Mouse (Mus musculus) 416B (cell line): Measurements from ENCODE around the gene Itsn2.
A peak's percentile ranks its signal among the peaks of the same experiment; 100 is the strongest.
"Not testable (repeated sequence)": the region's sequence is repeated elsewhere in the genome, so short reads cannot be mapped to it uniquely, and the experiment has no call there.

Experiments used
- DNase-seq: peaks from one replicate; pipeline ENCODE4 v3.0.0; 2011; ENCODE audit warnings: low read depth

Itsn2 gene

DNA sequence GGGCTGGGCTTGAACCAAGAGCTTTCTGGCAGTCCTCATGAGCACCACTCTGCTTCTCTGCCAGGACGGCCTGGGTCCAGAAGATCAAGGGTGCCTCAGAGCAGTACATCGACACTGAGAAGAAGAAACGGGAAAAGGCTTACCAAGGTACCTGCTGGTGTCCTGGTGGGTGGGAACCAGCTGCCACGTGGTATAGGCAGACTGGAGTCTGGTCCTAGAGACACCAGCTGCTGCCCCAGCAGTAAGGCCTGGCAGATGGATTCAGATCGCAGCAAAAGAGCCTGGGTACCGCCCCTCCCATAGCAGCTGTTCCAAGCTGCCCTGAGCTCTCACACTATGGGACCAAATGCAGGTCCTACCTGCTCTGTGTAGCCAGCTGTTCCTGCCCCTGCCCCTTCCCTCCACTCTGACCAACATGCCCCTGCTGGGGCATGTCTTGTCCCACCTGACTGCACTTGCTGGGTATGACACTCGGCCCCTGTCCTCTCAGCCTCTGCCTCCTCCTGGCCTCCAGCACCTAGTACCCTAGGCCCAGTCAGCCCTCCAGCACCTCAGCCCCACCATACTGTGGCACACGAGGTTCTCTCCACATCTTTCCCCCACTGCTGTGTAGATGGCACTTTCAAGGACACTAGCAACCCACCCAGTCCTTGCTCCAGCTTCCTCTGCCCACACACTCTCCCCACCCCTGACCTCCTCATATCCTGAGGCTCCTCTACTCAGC is 116.6 kb downstream of the Itsn2 start:
- DNase-seq: no peak

DNA sequence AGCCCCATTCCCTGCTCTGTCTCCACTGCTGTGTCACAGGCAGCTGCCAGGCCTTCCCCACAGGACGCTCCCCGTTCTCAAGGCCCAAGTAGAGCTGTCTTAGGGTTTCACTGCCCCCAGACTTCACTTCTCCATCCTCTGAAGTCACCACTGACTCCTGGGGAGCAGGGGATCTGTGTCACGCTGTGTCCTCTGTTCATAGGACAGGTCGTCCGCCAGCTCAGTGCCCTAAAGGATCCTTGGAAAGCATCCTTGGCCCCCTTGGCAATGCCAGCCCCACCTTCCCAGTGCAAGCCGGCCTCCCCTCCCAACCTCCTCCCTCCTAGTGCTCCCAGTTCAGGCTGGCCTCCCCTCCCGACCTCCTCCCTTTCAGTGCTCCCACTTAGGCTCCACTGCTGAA is 117.5 kb downstream of the Itsn2 start:
- no peak for DNase-seq

DNA sequence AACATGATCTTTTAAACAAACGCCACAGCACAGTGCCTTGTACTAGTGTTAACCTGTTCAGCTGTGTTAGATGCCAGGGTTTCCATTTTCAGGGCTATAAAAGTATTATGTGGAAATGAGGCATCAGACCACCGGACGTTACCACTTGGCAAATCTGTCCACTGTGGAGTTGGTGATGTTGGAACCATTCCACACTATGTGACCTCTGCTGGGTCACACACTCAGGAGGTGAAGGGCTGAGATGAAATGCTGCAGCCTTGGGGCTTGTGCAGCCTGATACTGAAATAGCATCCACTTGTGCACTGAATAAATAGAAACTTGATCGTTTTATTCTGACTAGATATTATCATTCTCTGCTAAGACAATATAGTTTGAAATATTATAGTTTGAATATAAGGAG is 120.9 kb downstream of the Itsn2 start:
- no peak for DNase-seq

DNA sequence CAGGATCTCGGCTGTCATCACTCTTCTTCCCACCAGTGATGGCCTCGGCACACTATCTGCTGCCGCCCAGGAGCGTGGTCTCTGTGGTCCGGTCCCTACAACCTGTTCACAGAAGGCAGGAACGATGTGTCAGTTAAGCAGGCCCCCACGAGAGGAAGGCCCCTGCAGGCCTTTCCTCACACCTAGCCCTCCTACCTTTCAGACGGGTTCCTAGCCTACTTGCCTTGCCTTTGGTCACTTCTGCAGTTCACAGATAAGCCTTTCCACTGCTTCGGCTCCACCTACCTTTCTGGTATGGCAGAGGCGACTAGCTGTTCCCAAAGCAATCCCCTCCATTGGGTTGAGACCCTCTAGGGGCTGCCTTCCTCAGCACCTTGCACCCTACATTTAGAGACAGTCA is 123.2 kb downstream of the Itsn2 start:
- DNase-seq: no peak

DNA sequence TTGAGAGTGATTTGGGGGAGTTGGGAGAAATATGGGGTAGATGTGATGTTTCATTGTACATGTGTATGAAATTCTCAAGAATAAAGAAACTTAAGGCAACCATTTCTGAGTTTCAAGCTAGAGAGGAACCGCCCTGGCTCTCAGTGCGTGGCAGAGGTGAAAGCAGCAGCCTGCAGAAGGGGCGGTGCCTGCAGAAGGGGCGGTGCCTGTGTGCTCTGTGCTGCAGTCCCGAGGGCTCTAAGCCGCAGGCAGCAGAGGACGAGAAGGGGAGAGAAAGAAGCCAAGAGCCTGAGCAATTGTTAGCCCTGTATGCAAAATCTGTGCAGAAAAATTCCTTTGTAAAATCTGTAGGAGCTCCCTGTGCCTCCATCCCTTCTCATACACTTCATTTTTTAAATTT is 125.0 kb downstream of the Itsn2 start:
- DNase-seq: no peak

DNA sequence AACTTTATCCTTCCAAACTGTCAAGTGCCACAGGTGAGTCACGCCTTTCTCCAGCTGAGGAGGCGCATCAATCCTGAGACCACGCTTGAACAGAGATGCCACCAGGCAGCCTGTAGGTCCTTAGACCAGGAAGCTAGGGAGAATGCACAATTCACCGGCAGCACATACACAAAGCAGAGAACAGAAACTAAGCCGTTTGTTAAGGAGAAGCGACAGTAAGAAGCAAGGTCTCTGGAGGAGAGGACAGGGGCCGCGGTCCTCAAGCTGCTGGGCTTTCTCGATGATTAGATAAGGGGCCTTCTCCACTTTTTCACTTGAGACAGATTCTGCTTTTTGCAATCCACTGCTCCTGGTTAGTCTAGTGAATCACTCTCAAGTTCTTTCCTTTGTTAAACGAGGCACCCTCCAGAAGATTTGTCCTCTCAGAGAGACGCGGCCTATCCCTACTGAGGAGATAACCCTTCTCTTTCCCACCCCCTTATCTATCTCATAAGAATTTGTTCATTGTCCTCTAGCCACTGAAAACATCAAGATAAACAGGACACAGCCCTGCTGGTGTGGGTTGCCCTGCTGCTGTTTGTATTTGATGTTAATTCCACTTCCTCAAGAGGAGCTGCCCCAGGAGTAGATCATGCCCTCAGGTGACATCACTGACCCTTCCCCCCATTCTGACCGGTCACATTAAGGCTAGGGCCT is 126.8 kb downstream of the Itsn2 start:
- no peak for DNase-seq

DNA sequence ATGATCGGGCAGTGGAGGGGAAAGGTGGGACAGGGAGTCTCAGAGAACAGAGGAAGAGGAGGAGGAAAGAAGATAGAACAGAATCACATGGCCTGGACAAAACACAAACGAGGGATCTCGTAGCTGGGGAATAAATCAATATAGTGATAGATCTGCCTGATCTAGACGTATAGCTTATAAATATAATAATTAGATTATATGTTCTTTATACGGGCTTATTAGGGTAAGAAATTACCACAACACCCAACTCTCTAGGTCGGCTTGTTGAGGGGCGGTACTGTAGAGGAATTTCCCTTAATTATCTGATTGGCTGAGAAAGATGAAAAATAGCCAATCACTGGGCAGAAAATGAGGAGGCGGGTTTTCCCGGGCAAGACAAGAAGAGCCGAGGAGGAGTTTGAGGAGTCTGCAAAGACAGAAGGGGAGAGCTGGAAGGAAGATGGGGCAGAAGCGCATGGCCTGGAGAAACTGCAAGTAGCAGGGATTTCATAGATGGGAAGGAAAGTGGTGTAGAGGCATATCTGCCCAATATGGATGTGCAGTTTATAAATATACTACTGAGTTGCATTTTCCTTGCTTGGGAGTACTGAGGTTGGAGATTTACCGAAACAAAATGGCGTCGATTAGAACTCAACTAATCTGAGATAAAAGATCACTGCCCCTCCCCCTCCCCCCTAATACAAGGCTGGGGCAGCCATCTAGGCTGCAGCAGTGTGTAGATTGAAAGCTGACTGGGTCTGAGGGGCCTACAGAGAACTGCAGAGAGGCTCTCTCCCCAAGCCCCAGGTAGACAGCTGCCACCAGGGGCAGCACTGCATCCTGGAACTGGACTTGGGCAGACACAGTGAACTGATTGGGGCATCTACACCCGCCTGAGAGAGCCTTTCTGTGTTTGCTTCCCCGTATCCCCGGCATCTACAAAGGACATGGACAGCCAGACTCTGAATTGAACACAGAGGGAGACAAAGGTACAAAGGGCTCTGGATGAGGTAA is 127.6 kb downstream of the Itsn2 start:
- peak; percentile 21 for DNase-seq

DNA sequence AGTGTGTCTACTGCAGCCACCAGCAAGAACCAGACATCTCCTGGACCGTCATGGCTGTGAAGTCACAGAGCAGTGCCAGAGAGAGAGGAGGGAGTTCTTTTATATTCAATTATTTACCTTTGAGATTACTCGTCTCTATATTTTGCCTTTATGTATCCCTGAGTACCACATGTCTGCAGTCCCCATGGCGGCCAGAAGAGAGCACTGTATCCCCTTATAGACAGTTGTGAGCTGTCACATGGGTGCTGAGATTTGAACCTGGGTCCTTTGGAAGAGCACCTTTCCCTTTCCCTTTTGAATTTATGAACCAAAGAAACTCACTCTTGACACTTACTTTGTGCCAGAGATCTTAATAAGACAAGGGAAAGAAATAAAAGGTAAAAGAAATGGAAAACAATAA is 136.7 kb downstream of the Itsn2 start:
- DNase-seq: peak; percentile 31

DNA sequence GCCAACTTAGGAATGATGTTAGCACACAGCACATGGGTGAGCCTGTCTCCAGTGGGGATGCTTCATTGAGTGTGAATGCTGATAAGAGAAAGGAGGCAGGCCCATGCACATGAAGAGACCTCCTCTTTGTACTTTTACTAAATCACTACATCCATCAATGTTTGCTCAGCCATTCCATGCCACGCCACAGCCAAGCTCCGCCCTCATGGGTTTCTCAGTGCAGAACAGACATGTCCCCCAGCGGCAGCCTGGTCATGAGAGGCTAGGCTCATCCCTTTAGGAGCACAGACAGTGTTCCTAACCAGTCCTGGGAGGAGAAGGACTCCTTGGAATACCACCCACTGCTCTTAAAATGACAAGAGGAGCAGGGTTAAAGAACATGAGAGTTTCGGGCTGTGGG is 139.2 kb downstream of the Itsn2 start:
- no peak for DNase-seq

DNA sequence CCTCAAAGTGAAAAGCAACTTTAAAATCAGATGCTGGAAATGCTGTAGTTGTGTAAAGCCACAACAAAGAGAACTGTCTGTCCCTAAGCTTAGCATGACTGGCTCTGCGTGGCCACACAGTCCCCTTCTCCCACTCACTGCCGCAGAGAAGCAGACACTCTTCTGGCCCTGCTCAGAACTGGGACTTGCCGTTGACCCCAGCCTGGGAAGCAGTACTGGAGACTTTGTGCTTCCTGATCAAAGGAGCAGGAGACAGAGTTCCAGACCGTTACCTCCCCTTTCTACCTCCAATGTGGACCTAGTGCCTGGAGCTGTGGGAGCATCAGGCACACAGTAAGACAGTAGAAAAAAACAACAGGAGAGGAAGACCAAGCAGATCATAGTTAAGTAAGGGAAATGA is 139.9 kb downstream of the Itsn2 start:
- no peak for DNase-seq

DNA sequence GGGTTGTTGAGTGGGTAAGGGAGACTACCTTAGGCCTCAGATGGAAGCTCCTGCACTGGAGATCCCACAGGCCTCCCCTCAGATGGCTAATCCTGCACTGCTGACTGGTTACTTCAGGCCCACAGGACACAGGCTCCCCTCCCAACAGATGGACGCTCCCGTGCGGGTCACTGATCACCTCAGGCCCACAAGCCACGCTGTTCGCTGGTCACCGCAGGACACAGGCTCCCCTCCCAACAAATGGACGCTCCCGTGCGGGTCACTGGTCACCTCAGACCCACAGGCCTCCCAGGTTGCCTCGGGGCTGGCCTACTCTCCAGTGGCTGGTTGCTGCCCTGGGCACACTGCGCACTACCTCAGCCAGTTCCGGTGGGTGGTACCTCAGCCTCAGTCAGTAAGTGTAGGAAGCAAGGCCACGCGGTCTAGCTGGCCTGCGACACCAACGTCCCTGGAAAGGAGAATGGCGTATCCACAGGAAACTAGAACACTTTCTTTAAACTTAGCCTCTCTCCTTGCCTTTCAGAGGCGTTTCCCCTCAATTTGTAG is 145.7 kb downstream of the Itsn2 start, which contains the start of gene Fam228a:
TSS of gene Fam228a (minus strand) at position 400 of the 546 bp plus-strand sequence.
- no peak for DNase-seq

DNA sequence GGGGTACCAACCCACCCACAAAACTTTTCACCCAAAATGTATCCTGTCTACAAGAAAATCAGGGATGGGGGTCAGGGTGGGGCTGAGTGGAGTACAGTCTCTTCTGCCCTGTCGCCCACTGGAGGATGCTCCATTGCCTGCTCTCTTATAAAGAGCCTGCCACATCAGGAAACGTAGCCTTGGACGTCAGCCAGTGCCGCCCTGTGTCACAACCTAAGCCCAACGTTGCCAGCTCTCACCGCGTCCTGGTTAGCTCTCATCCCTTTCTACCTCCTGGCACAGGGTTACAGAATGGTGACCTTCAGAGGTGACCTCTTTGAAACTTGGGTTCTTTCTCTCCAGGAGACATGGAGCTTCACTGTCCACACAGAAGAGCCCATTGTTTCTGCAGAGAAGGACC is 148.4 kb downstream of the Itsn2 start:
- DNase-seq: peak; percentile 34

DNA sequence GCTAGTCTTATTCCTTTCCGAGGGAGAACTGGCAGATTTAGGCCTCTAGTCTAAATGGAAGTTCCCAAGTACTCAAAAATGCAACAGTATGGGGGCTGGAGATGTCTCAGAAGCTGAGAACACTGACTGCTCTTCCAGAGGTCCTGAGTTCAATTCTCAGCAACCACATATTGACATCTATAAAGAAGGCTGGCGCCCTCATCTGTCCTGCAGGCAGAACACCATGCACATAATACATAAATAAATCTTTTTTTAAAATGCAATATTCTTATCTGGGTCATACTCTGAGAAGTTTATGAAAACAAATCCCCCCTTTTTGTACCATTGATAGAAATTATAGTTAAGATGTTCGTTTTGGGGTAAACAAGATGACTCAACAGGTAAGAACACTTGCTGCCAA is 149.7 kb downstream of the Itsn2 start:
- peak; percentile 39 for DNase-seq

DNA sequence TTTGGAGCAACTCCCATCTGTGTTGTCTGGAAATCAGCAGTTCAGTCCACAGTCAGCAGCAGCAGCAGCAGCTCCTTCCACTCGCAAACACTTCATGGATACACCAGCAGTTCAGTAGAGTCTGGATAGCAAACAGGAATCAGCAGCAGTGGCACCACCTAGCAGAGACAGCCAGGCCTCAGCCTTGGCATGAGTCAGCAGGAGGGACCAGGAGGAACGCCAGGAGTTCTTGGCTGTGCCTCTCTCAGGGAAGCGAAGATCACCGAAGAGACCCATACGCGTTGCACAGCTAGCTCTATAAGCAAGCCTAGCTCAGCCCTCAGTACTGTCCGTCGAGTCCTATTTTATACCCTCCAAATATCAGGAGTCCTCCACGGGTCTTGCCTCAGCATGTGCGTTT is 152.0 kb downstream of the Itsn2 start:
- no peak for DNase-seq

DNA sequence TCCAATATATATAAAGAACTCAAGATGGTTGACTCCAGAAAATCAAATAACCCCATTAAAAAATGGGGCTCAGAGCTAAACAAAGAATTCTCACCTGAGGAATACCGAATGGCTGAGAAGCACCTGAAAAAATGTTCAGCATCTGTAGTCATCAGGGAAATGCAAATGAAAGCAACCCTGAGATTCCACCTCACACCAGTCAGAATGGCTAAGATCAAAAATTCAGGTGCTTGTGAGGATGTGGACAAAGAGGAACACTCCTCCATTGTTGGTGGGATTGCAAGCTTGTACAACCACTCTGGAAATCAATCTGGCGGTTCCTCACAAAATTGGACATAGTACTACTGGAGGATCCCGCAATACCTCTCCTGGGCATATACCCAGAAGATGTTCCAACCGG is 162.0 kb downstream of the Itsn2 start:
- not testable (repeated sequence) for DNase-seq

DNA sequence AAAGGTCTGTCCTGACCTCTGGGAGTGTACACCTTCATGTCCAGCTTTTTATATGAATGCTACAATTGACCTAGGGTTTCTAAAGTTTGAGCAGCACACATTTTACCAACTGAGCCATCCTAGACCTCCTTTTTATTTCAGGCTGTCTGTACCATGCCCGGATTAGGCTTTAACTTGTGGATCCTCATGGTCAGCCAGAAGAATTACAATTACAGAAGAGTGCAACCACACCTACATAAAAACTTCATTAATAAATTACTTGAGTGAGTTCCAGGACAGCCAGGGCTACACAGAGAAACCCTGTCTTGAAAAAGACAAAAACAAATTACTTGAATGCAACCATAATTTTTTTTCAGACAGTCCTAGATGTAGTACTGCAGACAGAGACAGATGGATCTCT is 164.6 kb downstream of the Itsn2 start:
- no peak for DNase-seq
